Mouse (Mus musculus) A20 (cell line): Measurements from ENCODE around the gene Lcn6.
"Not testable (repeated sequence)": the region's sequence is repeated elsewhere in the genome, so short reads cannot be mapped to it uniquely, and the experiment has no call there.

ENCODE experiments used
- DNase-seq: peaks from one replicate; pipeline ENCODE4 v3.0.0-alpha.2; 2011; ENCODE audit warnings: low read depth, low spot score

The Lcn6 gene

DNA sequence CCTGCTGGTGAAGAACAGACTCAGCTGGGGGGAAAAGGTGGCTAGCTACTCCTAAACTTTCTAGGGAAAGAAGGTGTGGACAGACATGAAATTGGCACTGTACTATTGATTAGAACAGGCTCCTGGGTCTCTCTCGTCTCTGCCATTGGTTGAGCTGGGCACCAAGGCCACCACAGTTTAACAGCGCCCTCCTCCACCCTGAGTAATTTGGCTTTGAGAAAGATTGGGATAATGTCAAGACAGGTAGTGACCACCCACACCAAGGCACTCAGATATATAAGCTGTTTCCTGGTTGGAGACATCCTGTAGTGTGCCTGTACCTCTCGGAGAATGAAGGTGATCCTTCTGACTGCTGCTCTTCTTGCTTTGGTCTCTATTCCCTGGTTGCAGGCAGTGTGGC lies at the start of gene Lcn6:
Gene Lcn6, plus strand, starts transcription at position 301 of the 400 bp plus-strand sequence.
- DNase-seq, result no peak

- DNase-seq, result no peak
These were observed 48.8 kb upstream of the Lcn6 start, which contains the start of gene Fcna for GRCm38 (mm10) chr2:25627811-25628210. Gene Fcna (minus strand): TSS chr2:25628030.

DNA sequence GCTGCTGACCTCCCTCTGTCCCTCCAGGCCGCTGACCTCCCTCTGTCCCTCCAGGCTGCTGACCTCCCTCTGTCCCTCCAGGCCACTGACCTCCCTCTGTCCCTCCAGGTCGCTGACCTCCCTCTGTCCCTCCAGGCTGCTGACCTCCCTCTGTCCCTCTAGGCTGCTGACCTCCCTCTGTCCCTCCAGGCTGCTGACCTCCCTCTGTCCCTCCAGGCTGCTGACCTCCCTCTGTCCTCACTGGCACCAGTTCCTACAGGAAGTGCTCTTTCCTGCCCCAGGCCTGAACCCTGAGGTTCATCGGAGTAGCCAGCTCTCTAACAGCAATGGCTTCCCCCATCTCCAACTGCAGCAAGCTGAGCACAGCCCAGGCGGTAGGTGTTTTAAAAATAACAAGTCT lies 47.8 kb upstream of the Lcn6 start:
- DNase-seq, result no peak

DNA sequence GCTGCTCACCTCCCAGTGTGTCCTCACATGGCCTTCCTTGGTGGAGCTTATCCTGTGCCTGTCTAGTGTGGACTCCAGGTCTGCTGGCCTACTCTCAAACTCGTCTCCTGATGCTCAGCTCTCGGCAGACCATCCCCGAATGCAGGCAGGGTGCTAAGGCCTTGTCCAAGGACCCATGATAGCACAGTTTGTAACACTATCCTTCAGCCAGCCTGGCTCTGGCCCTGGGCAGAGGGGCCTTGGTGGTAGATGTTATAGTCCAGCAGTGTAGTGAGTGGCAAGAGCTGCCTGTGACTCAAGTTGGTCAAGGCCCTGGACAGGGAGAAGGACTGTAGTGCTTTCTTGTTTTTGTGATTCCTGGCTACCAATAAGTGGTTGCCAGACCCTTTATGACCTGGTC lies 43.0 kb upstream of the Lcn6 start:
- DNase-seq, result no peak

DNA sequence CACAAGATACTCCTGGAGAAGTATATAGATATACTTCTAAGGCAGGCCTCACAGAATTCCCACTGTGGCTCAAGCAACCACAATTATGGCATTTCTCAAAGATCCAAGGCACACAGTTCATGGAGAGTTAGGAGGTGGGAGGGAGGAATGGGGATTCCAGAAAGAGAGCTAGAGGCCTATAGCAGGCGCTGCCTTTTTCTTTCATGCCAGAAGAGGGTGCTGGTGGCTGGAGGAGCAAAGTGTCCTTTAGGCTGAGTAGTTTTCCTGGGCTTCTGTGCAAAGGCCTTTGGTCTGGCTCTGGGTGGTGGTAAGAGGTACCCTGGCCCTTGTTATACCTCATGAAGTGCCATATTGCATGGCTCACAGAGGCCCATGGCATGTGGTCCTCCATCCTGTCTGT lies 42.5 kb upstream of the Lcn6 start:
- no peak for DNase-seq

DNA sequence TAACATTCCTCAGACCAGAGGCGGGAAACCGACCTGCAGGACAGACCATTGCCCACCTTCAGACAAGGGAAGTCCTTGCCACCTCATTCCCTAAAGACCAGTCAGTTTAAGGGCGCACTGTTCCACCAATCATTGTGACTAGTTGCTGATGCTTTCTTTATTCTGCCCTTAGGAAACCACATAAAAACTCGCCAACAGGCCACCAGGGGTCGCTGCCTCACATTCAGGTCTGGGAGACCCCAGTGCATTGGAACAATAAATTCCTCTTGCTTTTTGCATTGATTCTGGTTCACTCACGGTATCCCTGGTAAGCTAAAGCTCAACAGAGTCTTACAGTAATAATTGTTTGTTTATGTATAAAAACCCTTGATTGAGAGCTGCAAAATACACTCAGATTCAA lies 36.7 kb upstream of the Lcn6 start:
- peak; percentile 59 for DNase-seq

GRCm38 (mm10) chr2:25652902-25653301 lies 23.7 kb upstream of the Lcn6 start, which contains the start of gene Lcn8:
Gene Lcn8 (plus strand): TSS chr2:25653120.
- DNase-seq, result no peak

DNA sequence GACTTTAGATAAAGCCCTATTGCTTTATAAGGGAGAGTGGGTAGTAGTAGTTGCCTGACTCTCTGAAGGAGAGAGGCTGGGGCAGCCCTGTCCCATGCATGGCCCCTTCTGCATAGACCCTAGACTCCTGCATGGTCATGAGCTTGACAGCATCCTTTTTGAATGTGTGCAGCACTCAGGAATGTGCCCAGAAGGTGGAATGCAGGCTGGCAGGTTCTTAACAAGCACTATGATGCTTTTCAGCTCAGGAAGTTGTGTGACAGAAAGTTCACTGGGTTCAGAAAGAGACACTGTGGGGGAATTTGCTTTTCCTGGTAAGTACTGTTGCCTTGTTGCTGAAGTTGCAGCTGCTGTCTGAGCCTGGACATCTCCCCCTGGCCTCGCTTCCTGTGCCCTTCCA lies 22.1 kb upstream of the Lcn6 start:
- DNase-seq, result no peak

- DNase-seq, result no peak
These were observed 19.9 kb upstream of the Lcn6 start for GRCm38 (mm10) chr2:25656691-25657090.

GRCm38 (mm10) chr2:25657246-25657645 lies 19.3 kb upstream of the Lcn6 start:
- DNase-seq, result no peak

DNA sequence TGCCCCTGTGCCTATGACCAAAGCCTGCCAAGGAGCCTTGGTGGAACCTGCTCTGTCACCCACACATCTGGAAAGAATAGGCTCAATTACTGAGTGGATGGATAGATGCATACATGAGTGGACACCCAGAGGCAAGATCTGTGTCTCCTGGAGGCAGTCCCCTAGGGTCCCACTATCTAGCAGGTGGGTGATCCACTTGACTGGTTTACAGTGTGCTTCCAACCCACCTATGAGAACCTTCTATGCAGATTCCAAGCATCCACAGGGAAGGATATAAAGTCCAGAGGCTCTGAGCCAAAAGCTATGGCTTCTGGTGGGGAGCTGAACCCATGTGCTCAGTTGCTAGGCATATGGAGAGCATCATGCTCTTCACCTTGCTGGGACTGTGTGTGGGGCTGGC lies 18.9 kb upstream of the Lcn6 start, which contains the start of gene Lcn5:
Gene Lcn5, plus strand, starts transcription at position 301 of the 400 bp plus-strand sequence.
- no peak for DNase-seq

DNA sequence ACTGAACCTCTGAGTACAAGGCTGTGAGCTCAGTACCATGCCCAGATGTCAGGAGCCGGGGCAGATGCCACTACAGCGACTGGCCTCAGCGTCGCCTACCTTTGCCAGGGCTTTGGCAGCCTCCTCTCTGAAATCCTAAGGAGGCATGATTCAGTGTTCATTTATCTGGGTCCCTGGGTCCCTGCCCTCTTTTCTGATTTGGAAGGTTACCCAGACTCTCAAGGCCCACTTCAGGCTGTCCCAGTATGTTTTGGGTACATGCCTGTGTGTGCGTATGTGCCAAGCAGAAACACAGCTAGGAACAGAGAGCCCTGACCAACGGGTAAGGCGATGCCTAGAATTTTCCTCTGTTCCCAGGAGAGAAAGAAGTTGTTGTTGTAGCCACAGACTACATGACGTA lies 16.3 kb upstream of the Lcn6 start:
- no peak for DNase-seq

- DNase-seq, result no peak
These were observed 15.2 kb upstream of the Lcn6 start for GRCm38 (mm10) chr2:25661245-25661970.

- DNase-seq, result peak; percentile 82
These were observed 13.1 kb upstream of the Lcn6 start for GRCm38 (mm10) chr2:25663511-25663910.

DNA sequence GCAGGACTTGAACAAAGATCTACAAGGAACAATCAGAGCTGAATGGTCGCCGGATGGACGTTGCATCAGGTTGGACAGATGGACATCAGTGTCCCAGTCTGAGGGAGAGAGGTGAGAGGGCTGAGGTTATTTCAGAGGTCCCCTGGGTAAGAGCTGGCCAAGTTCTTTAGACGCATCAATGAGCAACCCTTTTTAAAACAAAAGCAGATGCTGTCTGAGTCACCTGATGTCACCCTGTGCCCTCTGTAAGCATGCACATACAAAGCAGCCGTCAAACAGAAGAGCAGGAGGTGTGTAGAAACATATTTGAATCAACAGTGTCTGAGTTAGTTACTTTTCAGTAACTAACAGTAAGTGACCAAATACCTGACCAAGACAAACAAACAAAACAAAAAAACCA lies 12.5 kb upstream of the Lcn6 start:
- peak; percentile 62 for DNase-seq

DNA sequence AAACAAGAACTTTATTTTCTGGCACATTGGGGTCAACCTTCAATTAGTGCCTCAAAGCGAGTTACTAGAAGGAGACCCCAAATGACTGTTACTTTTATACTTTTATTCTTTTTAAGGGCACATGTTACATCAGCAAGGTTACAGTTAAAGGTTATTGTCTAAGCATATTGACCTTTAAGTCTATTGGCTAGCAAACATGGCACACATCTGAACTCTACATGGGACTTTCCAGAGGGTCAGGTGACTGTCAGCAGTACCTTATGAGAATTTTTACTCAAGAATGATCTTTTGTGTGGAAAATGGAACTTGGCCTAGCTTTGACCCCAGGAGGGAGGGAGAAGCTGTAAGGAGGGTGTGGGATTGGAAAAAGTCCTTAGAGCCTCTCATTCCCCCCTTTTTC lies 10.1 kb upstream of the Lcn6 start:
- no peak for DNase-seq

DNA sequence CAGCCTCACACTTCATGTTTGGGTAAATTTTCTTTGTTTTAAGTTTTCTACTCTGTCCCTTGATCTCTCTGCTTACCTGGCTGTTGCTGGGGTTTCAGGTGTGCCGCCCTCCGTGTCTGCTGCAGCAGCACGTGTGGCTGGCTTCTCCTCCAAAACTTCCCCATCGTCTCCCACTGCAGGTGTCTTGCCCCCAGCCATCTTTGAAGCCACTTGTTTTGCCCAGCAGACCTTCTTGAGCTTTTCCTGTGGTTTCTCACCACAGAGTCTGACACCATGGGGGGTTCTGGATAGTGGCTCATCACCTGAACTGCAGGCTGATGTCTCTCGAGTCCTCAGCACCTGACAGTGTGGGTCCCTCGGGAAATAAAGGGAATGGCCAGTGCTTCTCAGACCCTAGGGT lies 3.0 kb downstream of the Lcn6 start:
- no peak for DNase-seq

- DNase-seq, result no peak
These were observed 5.8 kb downstream of the Lcn6 start, which contains the start of gene Lcn10 for GRCm38 (mm10) chr2:25682426-25682825. Gene Lcn10 (plus strand): TSS chr2:25682726.

GRCm38 (mm10) chr2:25686941-25687340 lies 10.4 kb downstream of the Lcn6 start:
- DNase-seq, result no peak

GRCm38 (mm10) chr2:25694605-25695004 lies 18.0 kb downstream of the Lcn6 start:
- peak; percentile 63 for DNase-seq

DNA sequence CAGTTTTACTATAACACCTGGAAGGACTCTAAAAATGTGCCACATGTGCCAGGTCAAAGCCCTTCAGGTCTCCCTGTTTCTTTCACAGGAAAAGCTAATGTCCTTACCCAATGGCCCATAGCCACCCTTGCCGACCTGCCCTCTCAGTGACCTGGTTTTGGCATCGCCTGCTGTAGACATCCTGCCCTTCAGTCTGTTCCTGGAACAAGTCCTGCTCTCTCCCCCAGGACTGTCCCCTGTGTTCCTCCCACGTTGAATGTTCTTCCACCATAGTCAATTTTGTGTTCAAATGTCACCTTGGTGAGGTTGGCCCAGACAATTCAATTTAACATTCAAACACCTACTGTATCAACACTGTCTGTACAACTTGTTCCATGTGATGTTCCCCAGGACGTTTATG lies 20.4 kb downstream of the Lcn6 start:
- DNase-seq, result no peak

- no peak for DNase-seq
These were observed 22.1 kb downstream of the Lcn6 start for GRCm38 (mm10) chr2:25698696-25699095.

DNA sequence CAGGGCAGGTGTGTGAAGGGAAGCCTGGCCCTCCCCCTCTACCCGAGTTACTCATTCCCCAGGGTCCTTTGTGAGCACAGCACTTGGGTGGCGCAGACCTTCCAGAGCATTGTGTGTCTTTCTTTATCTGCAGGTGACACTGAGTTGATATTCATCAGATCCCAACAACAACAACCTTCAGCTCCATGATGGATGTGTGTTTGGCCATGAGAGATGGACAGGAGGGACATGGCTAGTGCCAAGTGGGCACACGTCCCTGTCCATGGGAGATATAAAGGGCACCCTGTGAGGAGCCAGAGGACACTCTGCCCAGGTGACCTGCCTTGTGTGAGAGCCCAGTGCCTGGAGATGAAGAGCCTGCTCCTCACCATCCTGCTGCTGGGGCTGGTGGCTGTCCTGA lies 23.2 kb downstream of the Lcn6 start, which contains the start of gene Obp2a:
Gene Obp2a, plus strand, starts transcription at position 301 of the 400 bp plus-strand sequence.
- not testable (repeated sequence) for DNase-seq

DNA sequence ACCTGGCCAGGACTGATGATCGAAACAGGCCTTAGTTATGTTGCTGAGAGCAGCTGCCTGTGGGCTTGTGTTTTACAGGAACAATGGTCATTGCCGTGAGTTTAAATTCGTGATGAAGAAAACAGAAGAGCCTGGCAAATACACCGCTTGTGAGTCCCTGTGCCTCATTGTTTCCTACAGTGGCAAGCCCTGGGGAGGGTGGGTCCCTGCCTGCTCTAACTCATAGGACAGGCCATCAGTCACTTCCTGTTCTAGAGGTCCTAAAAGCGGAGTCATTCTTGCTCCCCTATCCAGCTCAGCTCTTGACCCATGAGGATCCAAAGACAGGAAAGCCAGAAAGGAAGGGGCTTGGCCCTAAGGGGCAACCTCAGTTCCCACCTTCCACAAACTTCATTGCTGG lies 24.4 kb downstream of the Lcn6 start:
- no peak for DNase-seq
